Mouse (Mus musculus): ENCODE data around the gene Jag2.

The Jag2 gene

GRCm38 (mm10) chr12:112868178-112869087 lies 61.1 kb downstream of the Jag2 start, which contains the start of gene Gpr132:
Gene Gpr132 (minus strand): TSS chr12:112868228.
- no peak for DNase-seq (ENCODE audit: low spot score in 2 of 2)

GRCm38 (mm10) chr12:112867106-112867674 lies 62.4 kb downstream of the Jag2 start:
- no peak for DNase-seq (ENCODE audit: low spot score in 2 of 2)

- DNase-seq (ENCODE audit: low spot score in 2 of 2): no peak
These were observed 63.0 kb downstream of the Jag2 start for GRCm38 (mm10) chr12:112866467-112867080.

GRCm38 (mm10) chr12:112864804-112865203 lies 64.8 kb downstream of the Jag2 start:
- DNase-seq (ENCODE audit: low spot score in 2 of 2): no peak

GRCm38 (mm10) chr12:112861911-112862321 lies 67.7 kb downstream of the Jag2 start:
- no peak for DNase-seq (ENCODE audit: low spot score in 2 of 2)

- DNase-seq (ENCODE audit: low spot score in 2 of 2): no peak
These were observed 68.8 kb downstream of the Jag2 start for GRCm38 (mm10) chr12:112860765-112861164.

- no peak for DNase-seq (ENCODE audit: low spot score in 2 of 2)
These were observed 69.6 kb downstream of the Jag2 start for GRCm38 (mm10) chr12:112859930-112860329.

GRCm38 (mm10) chr12:112858581-112859336 lies 70.8 kb downstream of the Jag2 start:
- DNase-seq (ENCODE audit: low spot score in 2 of 2): no peak

Data from right cerebral cortex, postnatal 10 days (tissue).